Mouse (Mus musculus) stomach, embryonic 14.5 days (tissue): ENCODE data around the gene Actn4. TPM values are rescaled to one million over a fixed set of nuclear protein-coding genes. Genes with fewer than 3 reads are reported as not detected.

ENCODE experiments used
- ATAC-seq: fragments of 200-750 bp; cut with Nextera tagmentation; 2 replicates; pipeline ENCODE4 v1.8.0; 2017; ENCODE audit warnings: low read depth, moderate TSS enrichment; ENCODE audit not compliant: insufficient number of reproducible peaks, insufficient read depth, low FRiP score
- H3K27ac ChIP-seq: fragments of 300-500 bp; sonication (generic); 2 replicates; pipeline ENCODE4 v1.5.1; 2014; ENCODE audit warnings: mild to moderate bottlenecking, low read length, moderate library complexity, mixed read lengths
- H3K27me3 ChIP-seq: fragments of 300-500 bp; sonication (generic); 2 replicates; pipeline ENCODE4 v1.6.1; 2014; ENCODE audit warnings: low read length, control low read depth, mixed read lengths; ENCODE audit not compliant: control insufficient read depth, insufficient read depth
- H3K36me3 ChIP-seq: fragments of 300-500 bp; sonication (generic); 2 replicates; pipeline ENCODE4 v1.6.1; 2014; ENCODE audit warnings: mild to moderate bottlenecking, control low read depth, low read length, moderate library complexity, mixed read lengths; ENCODE audit not compliant: control insufficient read depth, insufficient read depth
- H3K4me1 ChIP-seq: fragments of 300-500 bp; sonication (generic); 2 replicates; pipeline ENCODE4 v1.6.1; 2014; ENCODE audit warnings: low read length, control low read depth, mixed read lengths; ENCODE audit not compliant: control insufficient read depth, insufficient read depth
- H3K4me2 ChIP-seq: fragments of 300-500 bp; sonication (generic); replicated peaks from 2 replicates; pipeline ENCODE4 v1.6.1; 2014; ENCODE audit warnings: low read depth, low read length, control low read depth
- H3K4me3 ChIP-seq: fragments of 300-500 bp; sonication (generic); 2 replicates; pipeline ENCODE4 v1.5.1; 2014; ENCODE audit warnings: low read depth, low read length, control low read depth
- H3K9ac ChIP-seq: fragments of 300-500 bp; sonication (generic); replicated peaks from 2 replicates; pipeline ENCODE4 v1.6.1; 2014; ENCODE audit warnings: low read depth, mild to moderate bottlenecking, control low read depth, low read length, moderate library complexity, mixed read lengths
- H3K9me3 ChIP-seq: fragments of 300-500 bp; sonication (generic); 2 replicates; pipeline ENCODE4 v1.6.1; 2016; ENCODE audit warnings: low read depth, low read length, control low read depth; ENCODE audit not compliant: control insufficient read depth
- WGBS: fragments of 180-500 bp; shearing (Covaris S2); extraction: QIAGEN DNeasy Blood & Tissue Kit; methylation state at CpG from one replicate; pipeline ENCODE4 v1.1.7; 2014; 5-methylcytosine and 5-hydroxymethylcytosine counted together
- polyA plus RNA-seq: library from polyadenylated mRNA; unstranded; fragments of >200 nt; fragmentation: Nextera tagmentation; extraction: Ambion mirVana; gene quantifications from 2 replicates; pipeline ENCODE4 v1.2.1, GENCODE M21; 2014

The Actn4 gene
- polyA plus RNA-seq, 1 experiment from 2014 or later, result 272 TPM

DNA sequence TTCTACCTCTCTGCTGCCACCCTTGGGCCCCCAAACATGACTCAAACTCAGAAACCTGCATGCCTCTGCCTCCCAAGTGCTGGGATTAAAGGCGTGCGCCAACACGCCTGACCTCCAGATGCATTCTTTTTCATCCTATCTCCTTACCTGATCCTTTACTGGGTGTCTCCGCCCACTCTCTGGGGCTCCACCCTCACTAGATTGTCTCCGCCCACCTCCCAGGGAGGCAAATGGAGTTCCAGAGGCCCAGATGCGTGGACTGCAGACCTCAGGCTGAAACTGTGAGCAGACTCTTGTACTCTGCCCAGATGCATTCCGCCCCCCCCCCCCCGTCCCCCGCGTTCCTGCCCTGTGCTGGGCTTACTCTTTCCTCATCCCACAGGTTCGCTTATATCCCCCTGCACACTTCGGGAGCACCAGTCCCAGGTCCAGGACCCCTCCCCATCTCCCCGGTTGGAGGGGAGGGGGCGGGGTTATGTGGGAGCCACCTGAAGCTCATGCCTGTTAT lies 28.7 kb upstream of the Actn4 start:
- H3K27me3 ChIP-seq, result no peaks in the 10 kb centered on the region
- 47% methylated on average over 13 of the region's 14 CpGs for WGBS
- H3K36me3 ChIP-seq, result no peaks in the 10 kb centered on the region
- H3K4me3 ChIP-seq, result no peak overlapping the region
- no peak overlapping the region for H3K9ac ChIP-seq
- no peaks in the 10 kb centered on the region for H3K4me1 ChIP-seq
- H3K4me2 ChIP-seq, result no peak overlapping the region
- no peak overlapping the region for H3K27ac ChIP-seq
- peak; percentile 56; the same call in 1 of the 2 replicates for ATAC-seq
- H3K9me3 ChIP-seq, result no peaks in the 10 kb centered on the region

GRCm38 (mm10) chr7:28985207-28985606 lies 23.1 kb upstream of the Actn4 start:
- no peaks in the 10 kb centered on the region for H3K9me3 ChIP-seq
- H3K36me3 ChIP-seq, result no peaks in the 10 kb centered on the region
- H3K4me2 ChIP-seq, result no peak overlapping the region
- peaks cover 7% of the 10 kb centered on the region; the same call in 1 of the 2 replicates for H3K4me1 ChIP-seq
- no peaks in the 10 kb centered on the region for H3K27me3 ChIP-seq
- H3K4me3 ChIP-seq, result no peak overlapping the region
- no peak overlapping the region for H3K27ac ChIP-seq
- ATAC-seq, result no peak
- H3K9ac ChIP-seq, result no peak overlapping the region
- WGBS, result 87% methylated on average over 7 of the region's 7 CpGs

- H3K9me3 ChIP-seq, result no peaks in the 10 kb centered on the region
- H3K9ac ChIP-seq, result no peak overlapping the region
- 91% methylated on average over 1 of the region's 1 CpGs for WGBS
- no peak overlapping the region for H3K4me3 ChIP-seq
- no peaks in the 10 kb centered on the region for H3K27me3 ChIP-seq
- ATAC-seq, result no peak
- H3K4me2 ChIP-seq, result no peak overlapping the region
- H3K36me3 ChIP-seq, result no peaks in the 10 kb centered on the region
- H3K27ac ChIP-seq, result no peak overlapping the region
- H3K4me1 ChIP-seq, result peaks cover 7% of the 10 kb centered on the region; the same call in 1 of the 2 replicates
These were observed 22.3 kb upstream of the Actn4 start for GRCm38 (mm10) chr7:28984452-28984851.

DNA sequence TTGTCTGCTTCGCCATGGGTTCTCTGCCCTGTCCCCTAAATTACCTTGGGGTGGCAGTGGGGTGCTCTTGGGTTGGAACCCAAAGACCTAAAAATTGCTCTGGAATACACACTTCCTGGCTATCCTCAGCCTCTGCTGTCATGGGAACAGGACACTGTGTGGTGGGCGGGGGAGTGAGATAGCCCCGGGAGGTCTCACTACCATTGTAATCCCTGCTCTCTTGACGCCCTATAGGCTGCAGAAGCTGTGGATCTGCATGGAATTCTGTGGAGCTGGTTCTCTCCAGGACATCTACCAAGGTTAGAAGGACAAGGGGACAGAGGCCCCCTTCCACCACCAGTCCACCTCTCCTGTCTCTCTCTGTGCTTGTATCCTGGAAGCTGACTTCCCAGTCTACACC lies 21.7 kb upstream of the Actn4 start:
- H3K9me3 ChIP-seq, result no peaks in the 10 kb centered on the region
- ATAC-seq, result no peak
- peaks cover 7% of the 10 kb centered on the region; the same call in 1 of the 2 replicates for H3K4me1 ChIP-seq
- WGBS, result 71% methylated on average over 4 of the region's 4 CpGs
- no peak overlapping the region for H3K4me3 ChIP-seq
- H3K4me2 ChIP-seq, result no peak overlapping the region
- H3K36me3 ChIP-seq, result peaks cover 3% of the 10 kb centered on the region; the same call in 1 of the 2 replicates
- no peak overlapping the region for H3K27ac ChIP-seq
- H3K9ac ChIP-seq, result no peak overlapping the region
- no peaks in the 10 kb centered on the region for H3K27me3 ChIP-seq

DNA sequence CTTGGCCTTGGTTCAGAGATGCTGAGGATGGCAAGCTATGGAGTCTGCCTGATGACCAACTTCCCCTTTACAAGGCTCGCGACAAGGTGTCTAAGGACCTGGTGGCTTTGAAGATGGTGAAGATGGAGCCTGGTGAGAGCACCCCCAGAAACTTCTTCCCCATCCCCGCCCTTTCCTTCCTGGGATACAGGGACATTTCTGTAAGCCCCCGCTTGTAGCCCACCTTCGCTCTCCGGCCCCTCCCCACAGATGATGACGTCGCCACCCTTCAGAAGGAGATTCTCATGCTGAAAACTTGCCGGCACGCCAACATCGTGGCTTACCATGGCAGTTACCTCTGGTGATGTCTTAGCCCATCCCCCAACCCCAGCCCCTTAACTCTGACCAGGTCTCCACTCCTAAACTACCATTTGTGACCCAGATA lies 21.0 kb upstream of the Actn4 start:
- Histone ChIP-seq H3K4me1 (peaks cover 7% of the 10 kb centered on the region; the same call in 1 of the 2 replicates), H3K9me3 (no peaks in the 10 kb centered on the region), H3K9ac (no peak overlapping the region), H3K4me3 (no peak overlapping the region), H3K27me3 (no peaks in the 10 kb centered on the region), H3K4me2 (peak overlapping the region; percentile 60), H3K27ac (no peak overlapping the region), H3K36me3 (peaks cover 10% of the 10 kb centered on the region; the same call in 1 of the 2 replicates)
- 59% methylated on average over 11 of the region's 11 CpGs for WGBS
- ATAC-seq, result no peak

DNA sequence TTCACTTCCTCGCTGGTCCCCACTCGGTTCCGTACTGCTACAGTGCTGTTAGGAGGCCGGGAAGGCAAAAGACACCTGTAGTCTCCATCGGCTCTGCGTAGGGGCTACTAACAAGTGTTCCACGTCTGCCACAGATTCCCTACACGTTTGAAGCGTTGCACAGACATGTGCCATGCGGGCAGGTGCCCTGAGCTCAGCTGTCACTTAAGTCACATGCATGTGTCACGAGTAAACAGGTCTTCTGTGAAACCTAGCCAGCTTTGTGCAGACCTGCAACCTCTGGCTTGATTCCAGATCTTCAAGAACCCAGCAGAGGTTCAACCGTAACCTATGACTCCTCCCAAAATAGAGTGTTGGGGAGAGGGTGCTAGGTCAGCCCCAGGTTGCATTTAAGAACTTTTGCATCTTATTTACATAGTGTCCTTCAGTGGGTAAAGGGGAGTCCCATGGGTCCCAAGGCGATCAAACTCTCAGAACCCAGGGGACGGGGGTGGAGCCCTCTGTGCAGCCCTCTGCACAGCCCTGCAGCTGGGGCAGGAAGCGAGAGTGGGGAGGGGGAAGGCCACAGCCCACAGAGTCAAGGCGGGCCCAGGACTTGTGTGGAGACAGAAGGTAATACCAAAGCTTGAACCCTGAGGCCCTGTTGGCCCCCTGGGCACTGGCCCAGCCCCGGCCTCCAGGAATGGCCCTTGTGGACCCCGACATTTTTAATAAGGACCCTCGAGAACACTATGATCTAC lies 20.3 kb upstream of the Actn4 start:
- H3K4me2 ChIP-seq, result peak overlapping the region; percentile 60
- H3K27me3 ChIP-seq, result no peaks in the 10 kb centered on the region
- ATAC-seq, result peak; percentile 10
- peaks cover 17% of the 10 kb centered on the region for H3K36me3 ChIP-seq
- 12% methylated on average over 19 of the region's 19 CpGs for WGBS
- peaks cover 7% of the 10 kb centered on the region; the same call in 1 of the 2 replicates for H3K4me1 ChIP-seq
- no peaks in the 10 kb centered on the region for H3K9me3 ChIP-seq
- peak overlapping the region; percentile 63 for H3K9ac ChIP-seq
- H3K27ac ChIP-seq, result peak overlapping the region; percentile 87
- H3K4me3 ChIP-seq, result peak overlapping the region; percentile 87

- H3K27me3 ChIP-seq, result no peaks in the 10 kb centered on the region
- H3K4me3 ChIP-seq, result peak within 1 kb of the TSS; percentile 87
- peaks cover 24% of the 10 kb centered on the region for H3K36me3 ChIP-seq
- peak within 1 kb of the TSS; percentile 91 for H3K4me2 ChIP-seq
- peaks cover 7% of the 10 kb centered on the region; the same call in 1 of the 2 replicates for H3K4me1 ChIP-seq
- WGBS, result under 1% methylated on average over 36 of the region's 36 CpGs
- peak within 1 kb of the TSS; percentile 87 for H3K27ac ChIP-seq
- peak within 1 kb of the TSS; percentile 71 for H3K9ac ChIP-seq
- peak; percentile 92 for ATAC-seq
- no peaks in the 10 kb centered on the region for H3K9me3 ChIP-seq
These were observed 19.6 kb upstream of the Actn4 start, which contains the start of the genes Eif3k and Map4k1 for GRCm38 (mm10) chr7:28981651-28982273. Gene Eif3k (minus strand): TSS chr7:28981864. Gene Map4k1 (plus strand): TSS chr7:28982050.

DNA sequence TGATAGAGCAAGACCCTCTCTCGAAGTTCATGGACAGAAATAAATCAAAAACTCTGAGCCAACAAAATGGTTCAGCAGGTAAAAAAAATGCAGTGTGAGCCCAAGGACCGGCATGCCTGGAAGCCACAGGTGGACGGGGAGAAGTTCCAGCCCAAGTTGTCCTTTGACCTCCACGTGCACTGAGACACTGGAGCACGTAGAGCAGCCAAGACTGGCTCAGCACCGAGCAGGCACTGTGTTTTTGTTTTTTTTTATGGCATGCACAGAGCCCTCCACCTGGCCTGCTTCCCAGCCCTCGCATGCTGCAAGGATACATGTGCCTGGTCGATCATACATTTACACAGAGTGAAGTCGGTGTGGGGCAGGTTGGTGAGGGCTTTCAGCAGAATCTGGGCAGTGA lies 15.4 kb upstream of the Actn4 start:
- H3K27ac ChIP-seq, result no peak overlapping the region
- H3K4me2 ChIP-seq, result no peak overlapping the region
- H3K9ac ChIP-seq, result no peak overlapping the region
- 83% methylated on average over 9 of the region's 9 CpGs for WGBS
- H3K36me3 ChIP-seq, result peaks cover 54% of the 10 kb centered on the region
- peaks cover 3% of the 10 kb centered on the region; the same call in 1 of the 2 replicates for H3K4me1 ChIP-seq
- no peaks in the 10 kb centered on the region for H3K9me3 ChIP-seq
- H3K27me3 ChIP-seq, result no peaks in the 10 kb centered on the region
- ATAC-seq, result no peak
- no peak overlapping the region for H3K4me3 ChIP-seq
